Mouse (Mus musculus) heart, adult 9 months (tissue): Measurements from ENCODE around the gene Usp39.

Source experiments
- DNase-seq, 2 experiments: peaks; one replicate each; pipeline ENCODE4 v3.0.0; 2022; ENCODE audit warnings: low spot score in 2 of 2

The Usp39 gene

DNA sequence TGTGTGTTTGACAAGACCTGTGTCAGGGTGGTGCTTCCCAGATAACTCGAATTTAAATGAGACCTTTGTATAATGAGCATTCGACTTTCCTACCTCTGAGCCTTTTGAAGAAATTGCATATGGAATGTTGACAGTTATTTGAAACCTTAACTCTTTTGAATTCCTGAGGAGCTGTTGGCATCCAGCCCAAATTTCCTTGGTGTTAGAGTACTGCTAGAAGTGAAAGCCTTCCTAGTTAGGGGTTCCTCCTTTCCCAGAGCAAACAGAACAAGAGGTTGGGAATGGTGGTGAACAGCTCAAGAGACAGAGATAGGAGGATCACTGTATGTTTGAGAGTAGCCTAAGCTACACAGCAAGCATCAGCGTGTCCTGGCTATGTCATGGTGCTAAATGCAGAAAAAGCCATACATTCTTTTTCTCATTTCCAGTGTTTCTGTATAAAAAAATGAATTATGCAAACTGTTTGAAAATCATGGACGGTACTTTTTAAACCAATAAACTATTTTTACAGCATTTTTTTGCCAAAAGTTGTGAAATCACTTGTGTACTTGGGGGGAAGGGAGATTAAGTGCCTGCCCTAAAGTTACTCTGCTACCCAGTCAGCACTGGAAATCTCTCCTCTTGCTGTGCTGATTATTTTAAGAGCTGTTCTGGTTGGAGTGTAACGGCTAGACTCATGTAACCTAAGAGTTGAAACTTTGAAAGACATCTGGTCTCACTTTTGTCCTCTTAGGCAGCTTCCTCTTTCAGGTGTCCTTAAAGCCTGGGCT, 7.8 kb upstream of the Usp39 start:
- DNase-seq = no peak

DNA sequence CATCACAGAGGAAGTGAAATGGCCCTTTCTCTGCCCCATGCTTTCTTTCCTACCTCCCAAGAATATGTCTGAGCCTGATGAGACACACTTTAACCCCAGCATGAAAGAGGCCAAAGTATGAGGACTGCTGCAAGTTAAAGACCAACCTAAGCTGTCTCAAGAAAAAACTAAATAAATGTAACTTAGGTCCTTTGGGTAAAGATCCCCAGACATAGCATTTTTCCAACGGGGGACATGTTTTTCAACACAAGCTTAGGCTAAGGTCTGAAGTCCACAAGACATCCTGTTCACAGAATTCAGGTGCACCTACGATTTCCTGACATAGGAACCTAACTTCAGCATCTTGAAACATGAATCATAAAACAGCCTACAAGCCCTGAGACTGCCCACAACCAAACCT, 5.2 kb upstream of the Usp39 start:
- DNase-seq = no peak

DNA sequence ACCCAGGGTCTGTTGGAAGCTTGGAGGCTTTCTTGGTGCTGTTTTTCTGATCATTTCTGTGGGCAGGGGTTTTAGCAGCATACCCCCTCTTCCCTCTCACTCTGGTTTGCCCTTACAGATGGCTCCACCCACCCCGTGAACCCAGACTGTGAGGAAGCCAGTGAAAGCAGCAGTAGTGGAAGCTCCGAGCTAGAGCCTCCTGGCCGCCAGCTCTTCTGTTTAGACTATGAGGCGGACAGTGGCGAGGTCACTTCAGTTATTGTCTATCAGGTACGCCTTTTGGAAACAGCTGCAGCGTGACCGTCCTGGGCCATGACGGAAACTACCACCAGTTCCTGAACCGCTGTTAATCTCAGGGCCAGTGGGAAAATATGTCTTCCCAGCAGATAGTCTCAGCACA, 3.4 kb upstream of the Usp39 start:
- no peak for DNase-seq

DNA sequence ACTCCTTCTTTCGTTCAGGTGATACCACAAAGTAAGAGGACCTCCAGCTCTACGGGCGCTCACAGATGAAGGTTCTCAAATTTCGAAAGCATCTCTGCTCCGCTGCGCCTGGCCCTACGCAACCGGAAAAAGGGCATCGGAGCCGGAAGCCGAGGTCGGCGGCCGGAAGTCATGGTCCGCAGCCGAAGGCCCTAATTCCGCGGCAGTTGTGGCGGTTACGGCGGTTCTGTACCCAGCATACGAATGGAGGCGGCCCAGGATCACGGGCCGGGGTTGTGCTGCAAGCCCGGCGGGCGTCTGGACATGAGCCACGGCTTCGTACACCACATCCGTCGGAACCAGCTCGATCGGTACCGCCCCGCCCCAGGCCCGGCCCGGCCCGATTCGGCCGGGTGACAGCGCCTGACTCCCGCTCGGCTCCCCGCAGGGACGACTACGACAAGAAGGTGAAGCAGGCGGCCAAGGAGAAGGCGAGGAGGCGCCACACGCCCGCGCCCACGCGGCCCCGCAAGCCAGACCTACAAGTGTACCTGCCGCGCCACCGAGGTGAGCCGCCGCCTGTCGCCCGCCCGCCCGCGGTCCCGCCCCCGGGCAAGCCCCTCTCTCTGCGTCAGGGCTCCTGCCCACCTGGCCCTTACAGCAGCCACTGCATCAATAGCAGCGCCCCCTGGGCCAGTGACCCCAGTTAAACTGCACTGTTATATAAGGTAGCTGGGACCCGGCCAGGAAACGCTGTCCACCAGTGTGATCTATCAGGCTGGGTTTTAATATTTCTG, 2.4 kb upstream of the Usp39 start, which contains the start of gene 0610030E20Rik:
Gene 0610030E20Rik, plus strand, starts transcription at position 152 of the 776 bp plus-strand sequence.
- DNase-seq = peak; percentile 80 to 81

DNA sequence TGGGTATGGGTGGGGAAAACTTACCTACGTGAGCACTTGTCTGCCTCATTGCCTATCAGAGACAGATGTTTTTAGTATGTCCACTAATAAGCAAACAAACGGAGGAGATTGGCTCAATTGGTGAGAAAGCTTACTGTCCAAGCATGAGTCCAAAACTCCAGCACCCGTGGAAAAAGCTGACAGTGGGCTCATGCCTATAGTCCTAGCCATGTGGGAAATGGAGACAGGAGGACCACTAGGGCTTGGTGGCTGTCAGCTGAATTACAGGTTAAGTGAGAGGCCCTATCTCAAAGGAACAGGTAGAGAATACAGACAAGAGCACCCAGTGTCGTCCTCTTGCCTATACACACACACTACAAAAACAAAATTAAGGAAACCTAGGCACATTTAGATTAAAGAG, 1.3 kb upstream of the Usp39 start:
- DNase-seq = no peak

DNA sequence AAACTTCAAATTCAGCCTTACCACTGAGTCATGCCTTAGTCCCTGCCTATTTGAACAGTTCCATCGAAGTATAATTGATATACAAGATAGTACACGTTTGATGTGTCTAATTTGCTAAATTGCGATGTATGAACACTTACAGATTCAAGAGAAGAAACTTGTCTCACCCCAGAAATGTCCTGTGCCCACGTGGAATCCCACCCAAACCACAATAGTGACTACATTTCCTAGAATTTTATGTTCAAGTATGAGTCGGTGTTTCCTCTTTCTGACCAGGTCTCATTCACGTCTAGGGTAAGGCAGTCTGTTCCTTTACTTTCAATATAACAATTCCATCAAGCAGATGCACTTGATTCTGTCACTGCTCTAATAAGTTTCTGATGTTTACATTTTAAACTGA, 649 bp upstream of the Usp39 start:
- DNase-seq = no peak

DNA sequence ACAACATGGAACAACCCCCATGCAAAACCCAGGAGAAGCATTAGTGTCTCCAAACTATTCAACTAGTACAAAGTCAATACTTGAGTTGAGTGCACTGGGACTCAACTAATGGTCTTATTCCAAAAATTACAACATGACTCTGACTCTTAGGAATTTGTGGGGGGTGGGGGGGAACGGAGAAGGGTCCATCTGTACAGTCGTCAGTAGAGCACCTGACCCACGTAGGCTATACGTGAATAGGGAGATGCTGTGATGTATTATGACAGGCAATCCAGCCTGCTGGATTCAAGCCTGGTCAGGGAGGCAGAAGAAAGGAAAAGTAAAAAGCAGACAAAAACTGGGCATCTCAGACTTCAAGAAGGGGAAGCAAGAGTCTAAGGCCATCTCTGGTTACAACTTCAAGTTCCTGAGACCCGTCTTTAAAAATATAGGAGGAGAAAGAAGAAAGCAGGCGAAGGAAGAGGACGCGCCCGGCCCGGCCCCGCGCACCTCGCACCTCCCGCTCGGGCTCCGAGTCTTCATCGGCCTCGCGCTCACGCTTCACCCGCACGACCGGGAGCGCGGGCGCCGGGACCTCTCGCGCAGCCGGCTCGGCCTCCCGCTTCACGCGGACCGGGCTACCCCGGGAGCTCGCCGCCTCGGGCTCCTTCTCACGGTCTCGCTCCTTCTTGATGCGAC, 449 bp downstream of the Usp39 start:
- no peak for DNase-seq

DNA sequence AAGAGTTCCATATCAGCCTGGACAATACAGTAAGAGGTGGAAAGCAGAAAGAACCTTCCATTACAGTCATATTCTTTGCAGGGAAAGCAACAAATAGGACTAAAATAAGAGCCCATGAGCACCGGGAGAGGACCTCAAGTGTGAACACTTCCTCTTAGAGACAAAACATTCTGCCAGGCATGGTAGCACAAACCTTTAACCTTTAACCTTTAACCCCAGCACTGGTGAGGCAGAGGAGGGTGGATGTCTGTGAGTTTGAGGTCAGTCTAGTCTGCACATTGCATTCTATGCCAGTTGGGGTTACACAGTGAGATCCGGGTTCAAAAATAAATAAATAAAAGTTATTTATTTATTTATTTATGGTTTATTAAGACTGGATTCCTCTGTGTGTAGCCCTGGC, 4.5 kb downstream of the Usp39 start:
- no peak for DNase-seq

DNA sequence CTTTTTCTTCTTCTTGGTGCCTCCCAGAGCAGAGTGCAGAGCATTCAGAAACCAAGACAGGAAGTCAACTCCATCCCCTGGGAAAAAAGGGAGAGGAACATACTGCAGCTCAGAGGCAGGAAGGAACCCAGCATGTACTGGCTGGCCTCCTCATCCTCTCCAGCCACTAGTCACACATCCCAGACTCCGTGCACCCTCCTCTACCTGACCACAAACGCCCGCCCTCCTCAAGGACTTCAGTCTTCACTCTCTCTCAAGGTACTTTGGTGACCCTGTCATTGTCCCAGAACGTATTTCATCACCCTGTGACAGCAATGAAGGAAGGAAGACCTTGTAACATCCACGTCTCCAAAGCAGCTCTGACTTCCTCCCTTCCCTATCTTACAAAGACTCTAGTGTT, 11.9 kb downstream of the Usp39 start:
- peak in 1 of 2 experiments; percentile 50 for DNase-seq

DNA sequence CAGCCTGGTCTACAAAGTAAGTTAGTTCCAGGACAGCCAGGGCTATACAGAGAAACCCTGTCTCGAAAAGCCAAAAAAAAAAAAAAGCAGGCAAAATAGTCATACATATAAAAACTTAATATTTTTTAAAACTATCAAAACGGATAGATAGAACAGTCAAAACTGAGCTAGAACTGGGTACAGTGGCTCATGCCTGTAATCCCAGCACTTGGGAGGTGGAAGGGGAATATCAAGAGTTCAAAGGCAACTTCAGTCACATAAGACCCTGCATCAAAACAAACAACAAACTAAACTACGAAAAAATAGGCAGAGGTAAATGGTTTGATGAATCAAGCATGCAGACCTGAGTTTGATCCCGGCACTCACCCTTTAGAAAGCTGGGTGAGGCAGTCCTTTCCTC, 14.9 kb downstream of the Usp39 start:
- no peak for DNase-seq

DNA sequence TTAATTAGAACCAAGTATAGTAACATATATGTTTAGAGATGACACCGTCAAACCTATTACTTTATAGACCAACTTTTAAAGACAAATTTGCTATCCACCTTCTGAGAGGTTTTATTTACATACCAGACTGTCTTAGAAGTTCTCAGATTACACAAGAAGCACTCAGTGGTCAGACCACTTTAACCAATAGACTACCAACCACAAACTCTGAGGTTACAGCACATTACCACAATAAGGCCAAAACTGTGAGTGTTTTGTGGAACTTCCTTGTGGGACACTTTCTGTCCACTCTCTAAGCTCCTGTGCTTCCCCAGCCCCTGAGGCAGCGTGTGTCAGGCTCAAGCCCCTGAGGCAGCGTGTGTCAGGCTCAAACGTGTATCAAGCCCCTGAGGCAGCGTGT, 16.0 kb downstream of the Usp39 start:
- DNase-seq = no peak

DNA sequence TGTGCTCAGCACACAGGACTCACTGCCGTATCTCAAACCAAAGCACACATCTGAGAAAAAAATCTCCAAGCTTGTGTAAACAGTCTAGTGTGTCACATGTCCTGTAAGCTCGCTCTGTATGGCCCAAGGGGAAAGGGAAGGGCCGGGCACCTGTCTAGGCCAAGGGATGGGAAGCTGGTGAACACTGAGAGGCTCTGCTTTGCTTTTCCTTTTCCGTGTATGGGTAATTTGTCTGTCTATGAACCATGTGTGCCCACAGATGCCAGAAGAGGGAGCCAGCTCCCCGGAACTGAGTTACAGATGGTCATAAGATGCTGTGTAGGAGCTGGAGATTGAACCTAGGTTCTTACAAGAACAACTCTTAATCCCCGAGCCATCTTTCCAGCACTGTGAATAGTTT, 18.7 kb downstream of the Usp39 start:
- DNase-seq = no peak

DNA sequence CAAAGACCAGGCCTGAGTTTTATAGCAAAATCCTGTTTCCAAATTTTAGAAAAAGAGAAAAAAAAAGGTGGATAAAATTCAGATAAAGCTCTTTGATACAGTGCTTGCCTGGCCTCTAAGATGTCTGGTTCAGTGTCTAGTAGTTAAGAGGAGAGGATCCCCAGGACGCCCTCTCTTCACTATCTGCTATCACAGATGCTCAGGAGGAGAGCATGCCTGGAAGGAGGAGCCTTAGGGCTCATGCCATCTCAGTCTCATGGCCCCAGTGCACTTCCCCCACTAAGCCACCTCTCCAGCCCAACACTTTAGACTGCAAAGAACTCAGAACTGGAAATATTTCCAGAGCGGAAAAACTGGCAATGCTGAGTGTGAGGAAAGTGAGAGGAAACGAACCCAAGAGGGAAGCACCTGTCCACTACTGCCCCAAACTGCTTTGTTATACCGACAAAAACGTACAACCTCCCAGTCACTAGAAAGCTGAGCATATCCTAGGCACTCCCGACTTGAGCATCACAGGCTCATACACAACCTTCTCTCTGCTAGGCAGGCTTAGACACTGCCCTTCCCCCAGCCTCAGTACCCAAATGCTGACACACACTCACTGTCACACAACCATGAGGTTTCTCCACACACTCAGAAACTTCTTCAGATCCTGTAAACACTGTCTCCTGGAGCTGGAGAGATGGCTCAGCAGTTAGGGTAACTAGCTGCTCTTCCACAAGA, 21.0 kb downstream of the Usp39 start:
- DNase-seq = no peak

DNA sequence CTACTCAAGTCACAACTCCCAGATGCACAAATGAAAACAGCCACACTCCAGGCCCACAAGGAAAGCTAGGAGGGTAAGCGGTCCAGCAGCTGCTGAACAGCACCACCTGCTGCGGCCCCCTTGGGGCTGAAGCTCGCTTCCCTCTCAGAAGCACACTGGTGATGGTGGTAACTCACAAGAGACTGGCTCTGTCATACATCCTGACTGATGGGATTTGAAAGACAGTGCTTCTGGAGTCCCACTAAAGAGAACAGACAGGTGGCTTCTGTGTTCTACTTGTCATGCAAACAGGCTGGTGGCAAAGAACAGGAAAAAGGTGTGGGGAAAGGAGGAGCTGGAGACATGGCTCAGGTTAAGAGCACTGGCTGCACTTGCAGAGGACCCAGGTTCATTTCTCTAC, 22.0 kb downstream of the Usp39 start:
- no peak for DNase-seq

DNA sequence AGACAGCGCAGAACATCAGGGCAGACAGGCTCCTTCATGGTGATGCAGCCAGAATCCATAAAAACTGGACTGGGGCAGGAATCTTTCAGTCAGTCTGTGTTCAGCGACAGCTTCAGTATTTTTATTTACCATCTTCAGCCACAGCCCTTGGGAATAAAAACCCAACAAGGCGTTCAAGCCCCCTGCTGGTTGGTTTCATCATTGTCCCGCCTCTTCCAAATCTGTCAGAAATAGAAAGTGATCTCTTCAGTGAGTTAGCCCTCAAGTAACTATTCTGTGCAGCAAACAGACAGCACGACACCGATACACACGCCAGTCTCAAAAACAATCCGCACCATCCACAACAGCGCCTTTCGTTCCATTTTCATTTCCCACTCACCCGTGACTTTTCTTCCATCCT, 26.0 kb downstream of the Usp39 start:
- peak in 1 of 2 experiments; percentile 58 for DNase-seq

DNA sequence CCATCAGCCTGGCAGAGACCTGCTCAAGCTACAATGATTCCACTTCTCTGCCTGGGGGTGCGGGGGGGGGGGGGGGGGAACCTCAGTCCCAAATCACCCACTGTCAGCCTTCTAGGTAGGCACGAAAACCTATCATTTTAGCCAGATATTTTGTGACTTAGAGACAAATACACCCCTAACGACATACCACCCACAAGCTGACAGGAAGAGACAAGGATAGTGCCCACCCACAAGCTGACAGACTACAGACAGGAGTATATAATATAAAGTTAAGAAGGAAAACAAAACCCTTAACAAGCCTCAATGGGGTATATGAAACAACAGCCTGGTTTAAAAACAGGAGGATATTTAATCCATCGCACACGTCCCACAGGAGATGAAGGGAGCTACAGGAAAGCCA, 26.5 kb downstream of the Usp39 start:
- DNase-seq = no peak

DNA sequence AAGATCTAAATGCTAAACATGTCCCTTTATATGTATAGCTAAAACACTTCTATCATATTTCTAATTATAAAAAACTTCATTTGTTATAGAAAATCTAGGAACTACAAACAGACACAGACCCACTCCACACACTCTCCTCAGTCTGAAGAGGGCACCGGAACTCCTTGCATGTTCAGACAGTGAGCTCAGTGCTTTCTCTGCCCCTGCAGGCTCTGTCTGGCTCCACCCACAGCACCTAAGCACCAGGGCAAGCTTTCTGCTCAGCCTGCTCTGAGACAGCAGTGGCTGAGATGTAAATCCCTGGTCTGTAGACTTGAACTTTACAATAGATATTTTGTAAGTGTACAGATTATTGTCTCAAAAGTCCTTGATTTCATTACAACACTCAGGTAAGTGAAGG, 28.9 kb downstream of the Usp39 start:
- no peak for DNase-seq

DNA sequence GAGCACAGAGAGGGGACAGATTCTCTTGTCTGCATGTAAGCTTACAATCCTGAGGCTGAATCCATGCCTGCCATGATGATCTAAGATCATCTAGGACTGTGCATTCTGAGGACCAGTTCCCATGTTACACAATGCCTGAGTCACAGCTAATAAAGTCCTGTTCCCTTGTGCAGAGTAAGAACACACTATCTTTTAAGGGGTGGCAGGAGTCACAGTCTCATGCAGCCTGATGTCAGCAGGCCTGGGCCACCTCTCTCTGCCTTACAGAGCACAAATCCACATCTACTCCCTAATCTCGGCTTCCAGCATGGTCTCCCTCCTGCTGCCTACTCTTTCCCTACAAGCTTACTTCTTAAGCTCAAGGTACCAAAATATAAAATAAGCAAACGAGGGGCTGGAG, 29.6 kb downstream of the Usp39 start:
- no peak for DNase-seq

DNA sequence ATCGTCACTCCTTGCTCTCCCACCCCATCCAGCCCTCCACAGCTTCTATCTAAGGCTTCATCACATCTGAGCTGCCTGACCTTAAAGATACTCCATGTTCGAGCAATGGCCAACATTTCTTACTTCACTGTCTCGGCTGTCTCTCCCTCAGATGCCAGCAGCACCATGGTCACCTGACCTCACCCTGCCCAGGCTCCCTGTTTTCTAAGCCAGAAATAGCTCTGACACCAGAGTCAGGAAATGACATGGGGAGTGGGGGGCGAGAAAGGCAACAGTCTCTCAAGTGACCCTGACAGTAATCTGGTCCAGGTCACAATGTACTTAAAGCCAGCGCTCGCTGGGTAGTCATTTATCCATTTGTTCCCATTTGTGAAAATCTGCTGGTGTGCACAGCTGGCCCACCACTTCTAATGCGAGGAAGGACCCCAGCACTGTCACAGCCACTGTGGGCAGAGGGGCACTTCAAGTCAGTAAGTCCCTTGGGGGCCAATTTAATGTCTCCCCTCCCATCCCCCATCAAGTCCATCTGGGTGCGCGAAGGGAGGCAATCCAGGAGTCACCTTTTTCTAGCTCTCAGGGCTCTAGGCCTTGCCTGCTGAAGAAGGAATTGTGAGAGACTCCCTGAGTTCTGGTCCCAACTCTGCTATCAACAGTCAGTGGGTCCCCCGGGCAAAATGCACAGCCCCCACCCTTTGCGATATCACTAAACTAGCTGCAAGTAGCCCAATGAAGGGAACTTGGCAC, 31.7 kb downstream of the Usp39 start:
- DNase-seq = peak; percentile 17 to 32

DNA sequence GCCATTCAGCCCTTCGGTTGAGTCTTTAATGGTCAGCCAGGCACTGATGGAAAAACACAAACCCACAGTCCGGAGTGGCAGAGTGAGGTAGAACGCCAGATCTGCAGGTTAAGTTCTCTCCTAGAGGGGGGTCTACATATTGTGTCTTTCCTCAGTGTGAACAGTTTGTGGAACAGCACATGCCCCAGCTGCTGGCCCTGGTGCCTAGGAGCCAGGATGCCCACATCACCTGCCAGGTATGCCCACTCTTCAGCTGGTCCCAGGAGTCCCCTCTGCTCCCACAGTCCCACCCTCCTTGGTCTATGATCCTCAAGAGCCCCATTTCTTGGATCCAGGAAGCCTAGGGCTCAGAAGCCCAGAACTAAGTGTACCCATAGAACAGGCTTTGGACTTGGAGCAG, 32.8 kb downstream of the Usp39 start:
- no peak for DNase-seq

DNA sequence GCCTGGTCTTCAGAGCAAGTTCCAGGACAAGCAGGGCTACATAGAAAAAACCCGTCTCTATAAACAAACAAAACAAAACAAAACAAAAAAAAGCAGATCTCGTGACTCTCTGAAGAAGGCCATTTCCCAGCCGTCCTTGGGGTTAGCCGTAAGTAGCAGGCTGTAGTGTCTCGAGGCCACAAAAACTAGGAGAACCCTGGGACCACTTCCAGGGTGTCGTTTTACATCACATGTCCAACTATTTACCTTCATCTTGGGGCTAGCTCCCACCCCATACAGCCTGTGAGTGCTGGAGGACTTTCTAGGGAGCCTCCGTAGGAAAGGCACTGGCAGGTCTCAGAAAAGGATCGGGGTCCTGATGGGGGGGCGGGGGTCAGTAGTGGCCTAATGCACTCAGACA, 41.5 kb downstream of the Usp39 start:
- DNase-seq = no peak
